19 mouse cellular contexts compared by ENCODE assay signal in genomic region chr14:17589595-17589994, GRCm38 (mm10).
"Had no signal": no experiment of that assay in that cellular context is flagged by ENCODE, and none has a peak within 500 bp of the region (broad histone marks: within the 10 kb centered on the region; RNA-seq: fewer than 3 reads in every experiment).

No protein-coding gene starts in this region.

- H3K9me3 ChIP-seq: midbrain, embryonic 10.5 days; midbrain, embryonic 12.5 days; neural tube, embryonic 13.5 days; neural tube, embryonic 15.5 days had no signal

- ATAC-seq: midbrain, embryonic 16.5 days had no signal

- H3K4me1 ChIP-seq: midbrain, embryonic 10.5 days; midbrain, embryonic 12.5 days; neural tube, embryonic 13.5 days; neural tube, embryonic 15.5 days had no signal

- H3K9ac ChIP-seq: lung, embryonic 14.5 days; midbrain, embryonic 12.5 days; neural tube, embryonic 13.5 days; neural tube, embryonic 15.5 days had no signal

- H3K27me3 ChIP-seq: midbrain, embryonic 12.5 days; neural tube, embryonic 13.5 days; neural tube, embryonic 15.5 days had no signal

- H3K4me2 ChIP-seq: lung, embryonic 14.5 days; midbrain, embryonic 12.5 days; neural tube, embryonic 13.5 days; neural tube, embryonic 15.5 days had no signal

- H3K27ac ChIP-seq: midbrain, embryonic 10.5 days; midbrain, embryonic 12.5 days; neural tube, embryonic 13.5 days; neural tube, embryonic 15.5 days had no signal

- H3K4me3 ChIP-seq: midbrain, embryonic 10.5 days; midbrain, embryonic 12.5 days; myocyte; neural tube, embryonic 13.5 days; neural tube, embryonic 15.5 days had no signal

- H3K36me3 ChIP-seq: midbrain, embryonic 10.5 days; midbrain, embryonic 12.5 days; neural tube, embryonic 13.5 days; neural tube, embryonic 15.5 days had no signal

- DNase-seq: lung, adult 18-20 months; lung, embryonic 14.5 days; lung, postnatal 10 days; lung, postnatal 4 days; midbrain, embryonic 14.5 days; retina, postnatal 1 day; right cerebral cortex, adult 18-20 months; right cerebral cortex, postnatal 25 days; right cerebral cortex, postnatal 4 days; spleen, adult 18-20 months; thymus, adult 18-20 months; thymus, postnatal 14 days; thymus, postnatal 36 days had no signal
